Mouse (Mus musculus): ENCODE results near the gene Maco1.

DNA sequence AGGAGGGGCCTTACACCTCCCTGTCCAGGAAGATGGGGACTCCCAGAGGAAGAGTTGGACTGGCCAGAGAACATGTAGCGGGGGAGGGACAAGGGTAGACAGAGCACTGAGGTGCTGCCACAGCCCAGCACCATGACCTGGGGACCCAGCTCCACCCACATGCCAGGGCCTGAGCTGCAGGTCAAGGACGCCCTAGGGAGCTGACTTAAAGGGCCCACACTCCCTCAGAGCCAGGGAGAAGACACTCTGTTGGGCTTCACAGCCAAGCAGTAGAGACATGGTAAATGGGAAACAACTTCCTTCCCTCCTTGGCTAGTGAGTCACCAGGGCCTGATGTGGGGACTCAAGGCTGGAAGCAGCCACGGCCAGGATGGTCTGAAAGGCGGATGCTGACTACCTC is 94.8 kb downstream of the Maco1 start:
- TF ChIP-seq CTCF (IDR thresholded peaks at IDR 0.05; ENCODE audit: borderline replicate concordance, control insufficient read depth, extremely low read depth, insufficient read depth, low read length, poor library complexity) (no peak), POLR2A (IDR thresholded peaks at IDR 0.05; ENCODE audit: control insufficient read depth, extremely low read depth, insufficient read depth, low read length, poor library complexity) (no peak)
